Mouse (Mus musculus) left cerebral cortex, adult 2 months (tissue): ENCODE data around the gene Ccdc190. TPM values are rescaled to one million over a fixed set of nuclear protein-coding genes. Genes with fewer than 3 reads are reported as not detected.

Experiments used
- DNase-seq, 2 experiments: peaks; one replicate each; pipeline ENCODE4 v3.0.0; 2021 to 2022; ENCODE audit warnings: low spot score in 2 of 2, mixed read lengths in 1 of 2; ENCODE audit errors: extremely low spot score in 1 of 2
- H3K27ac ChIP-seq: fragments of 200-600 bp; 2 replicates; pipeline ENCODE4 v1.8.1; 2022
- H3K4me3 ChIP-seq: fragments of 200-600 bp; 2 replicates; pipeline ENCODE4 v1.8.1; 2022
- CTCF ChIP-seq: fragments of 200-600 bp; IDR thresholded peaks from 2 replicates; pipeline ENCODE4 v1.8.1; 2022; ENCODE audit warnings: antibody characterized with exemption, mild to moderate bottlenecking, moderate library complexity
- intact Hi-C: fragments of 180-260 bp; cut with DNase I; formaldehyde crosslinking; loops from one replicate; pipeline ENCODE4 v1.15.1; 2025
- long read RNA-seq, 2 experiments: library from polyadenylated mRNA; stranded (forward); transcript quantifications; one replicate each; pipeline ENCODE4 v2.0.0; 2021; ENCODE audit warnings: borderline mapping rate in 2 of 2
- total RNA-seq, 2 experiments: library from RNA; stranded (reverse); gene quantifications; 2 replicates each; pipeline ENCODE4 v1.2.3; 2021

The Ccdc190 gene
- total RNA-seq: 10 to 100 TPM; 15.3 to 21.5 TPM
- long read RNA-seq, experiment 1, partial matches to known transcripts: 0 of 2 reads
- long read RNA-seq, experiment 1, other reads (novel, unspliced or antisense): 1 of 2 reads
- long read RNA-seq, experiment 2, partial matches to known transcripts: 0 of 2 reads
- long read RNA-seq, experiment 2, other reads (novel, unspliced or antisense): 2 of 2 reads

DNA sequence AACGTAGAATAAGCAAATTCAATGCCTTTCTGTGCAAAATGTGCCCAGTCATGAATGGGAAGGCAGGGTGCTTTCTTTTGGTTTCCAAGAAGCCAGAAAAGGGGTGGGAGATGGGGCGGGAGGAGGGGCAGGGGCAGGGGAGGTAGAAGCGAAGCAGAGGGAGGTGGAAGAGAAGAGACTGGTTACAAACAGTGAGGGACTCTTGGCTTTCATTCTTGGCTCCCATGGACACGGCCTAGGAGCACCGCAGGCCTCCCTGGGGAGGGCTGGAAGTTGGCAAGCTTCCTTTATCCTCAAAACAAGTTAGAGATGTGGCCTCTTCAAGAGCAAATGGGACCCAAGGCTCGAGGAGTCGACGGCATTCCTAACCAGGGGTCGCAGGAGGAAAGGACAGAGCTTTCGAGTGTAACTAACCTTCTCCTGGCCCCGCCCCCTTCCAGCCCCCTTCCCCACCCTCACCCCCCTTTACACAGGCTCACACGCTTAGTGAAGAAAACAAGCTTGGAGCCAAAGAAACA lies at the start of gene Ccdc190:
Gene Ccdc190, plus strand, starts transcription at position 195 of the 518 bp plus-strand sequence.
- H3K27ac ChIP-seq: peak within 1 kb of the TSS; percentile 44; the same call in 1 of the 2 replicates
- peak in 1 of 2 experiments; percentile 35 for DNase-seq
- no peak for TF ChIP-seq CTCF
- intact Hi-C loops: no loop called here
- peak within 1 kb of the TSS; percentile 13 for H3K4me3 ChIP-seq

DNA sequence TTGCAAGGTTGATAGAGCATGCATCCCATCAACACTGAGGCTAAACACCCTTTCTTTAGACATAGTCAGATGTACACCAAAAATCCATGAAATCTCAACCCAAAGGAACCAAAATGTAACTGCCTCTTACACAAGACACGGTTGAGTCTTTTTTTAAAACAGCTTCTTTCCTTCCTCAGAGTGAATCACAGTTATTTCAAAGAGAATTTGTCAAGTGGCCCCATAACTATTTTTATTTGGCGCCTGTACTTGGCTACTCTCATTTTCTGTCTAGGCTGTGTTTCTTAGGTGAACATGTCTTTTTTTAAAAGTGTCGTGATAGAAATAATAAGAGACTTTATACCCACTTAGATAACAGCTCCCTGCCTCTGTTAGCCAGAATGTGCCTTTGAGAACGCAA lies 49.4 kb upstream of the Ccdc190 start:
- intact Hi-C loops: loop anchor here (5.0 kb wide), 1 partner anchor 37 kb away; no protein-coding TSS in a partner anchor
- H3K27ac ChIP-seq: peak overlapping the region; percentile 80

DNA sequence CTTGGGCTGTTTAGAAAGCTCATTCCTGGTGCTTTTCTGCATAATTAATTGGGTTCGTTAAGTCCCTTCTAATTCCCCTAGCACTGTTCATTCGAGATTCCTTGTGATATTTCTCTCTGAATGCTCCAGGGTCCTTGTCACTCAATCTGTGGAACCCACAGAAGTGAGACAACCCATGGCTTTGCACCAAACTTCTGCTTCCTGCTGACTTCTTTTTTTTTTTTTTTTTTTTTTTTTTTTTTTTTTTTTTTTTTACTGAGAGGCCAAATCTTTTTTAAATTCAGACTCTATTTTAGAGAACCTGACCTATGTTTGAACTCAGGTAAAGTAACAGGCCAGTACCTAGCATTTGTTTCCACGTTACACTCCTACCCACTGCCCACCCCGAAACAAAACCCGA lies 48.3 kb upstream of the Ccdc190 start:
- H3K4me3 ChIP-seq: no peak overlapping the region
- no peak overlapping the region for H3K27ac ChIP-seq
- no peak for TF ChIP-seq CTCF
- intact Hi-C loops: loop anchor here (5.0 kb wide), 1 partner anchor 118 kb away; no protein-coding TSS in a partner anchor
- no peak for DNase-seq

More for the DNA sequence above, 49.4 kb upstream of the Ccdc190 start:
- no peak for TF ChIP-seq CTCF
- no peak for DNase-seq
- no peak overlapping the region for H3K4me3 ChIP-seq

DNA sequence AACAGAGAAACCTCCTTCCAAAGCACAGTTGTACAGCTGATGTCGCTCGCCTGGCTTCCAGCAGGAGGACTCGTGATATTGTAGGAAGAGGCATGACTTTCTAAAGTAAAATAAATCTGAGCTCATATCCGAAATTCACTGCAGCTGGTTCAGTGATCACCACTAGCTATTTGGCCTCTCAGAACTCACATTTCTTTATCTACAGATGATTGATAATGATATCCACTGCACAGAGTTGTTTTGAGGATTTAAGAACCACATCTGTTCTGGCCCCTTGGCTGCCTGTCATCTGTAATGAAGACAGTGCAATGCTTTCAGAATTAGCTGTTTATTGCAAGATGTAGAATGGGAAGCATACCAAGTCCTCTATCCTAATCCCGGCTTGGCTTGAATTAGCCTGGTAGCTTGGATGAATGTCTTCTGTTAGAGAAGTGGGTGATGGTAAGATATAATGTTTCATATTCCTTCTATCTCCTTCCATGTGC lies 45.3 kb upstream of the Ccdc190 start:
- intact Hi-C loops: loop anchor here (2.0 to 5.0 kb wide), 2 partner anchors 16 to 121 kb away; no protein-coding TSS in a partner anchor
- peak overlapping the region; percentile 80 for H3K27ac ChIP-seq
- DNase-seq: peak in 1 of 2 experiments; percentile 32
- H3K4me3 ChIP-seq: no peak overlapping the region
- peak; percentile 24 for TF ChIP-seq CTCF

DNA sequence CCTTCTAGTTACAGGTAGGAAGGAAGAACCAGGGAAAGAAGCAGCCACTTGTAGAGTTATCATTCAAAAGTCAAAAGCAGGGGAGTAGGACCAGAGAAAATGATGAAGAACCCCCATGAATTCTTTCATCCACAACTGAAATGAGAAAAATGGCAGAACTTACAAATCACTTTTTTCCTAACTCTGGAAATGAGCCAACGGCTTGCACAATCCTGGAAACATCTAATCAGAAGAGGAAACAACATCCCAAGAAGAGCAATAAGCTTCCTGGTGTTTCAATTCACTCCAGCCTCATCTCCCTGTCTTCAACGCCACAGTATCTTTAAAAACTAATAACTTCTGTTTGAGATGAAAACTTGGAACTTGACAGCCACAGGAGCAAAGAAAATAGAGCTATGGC lies 39.2 kb upstream of the Ccdc190 start:
- DNase-seq: no peak
- intact Hi-C loops: no loop called here
- no peak for TF ChIP-seq CTCF
- no peak overlapping the region for H3K4me3 ChIP-seq
- H3K27ac ChIP-seq: no peak overlapping the region

DNA sequence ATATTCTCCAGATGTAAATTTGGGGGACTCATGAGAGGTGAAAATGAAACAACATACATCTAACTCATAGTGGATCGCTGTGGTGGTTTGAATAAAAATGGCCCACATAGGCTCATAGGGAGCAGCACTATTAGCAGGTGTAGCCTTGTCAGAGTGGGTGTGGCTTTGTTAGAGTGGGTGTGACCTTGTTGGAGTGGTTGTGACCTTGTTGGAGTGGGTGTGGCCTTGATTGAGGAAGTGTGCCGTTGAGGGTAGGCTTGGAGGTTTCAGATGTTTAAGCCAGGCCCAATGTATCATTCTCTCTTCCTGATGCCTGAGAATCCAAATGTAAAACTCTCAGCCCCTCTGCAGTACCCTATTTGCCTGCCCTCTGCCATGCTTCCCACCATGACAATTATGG lies 34.5 kb upstream of the Ccdc190 start:
- intact Hi-C loops: no loop called here
- TF ChIP-seq CTCF: no peak
- no peak for DNase-seq
- H3K4me3 ChIP-seq: no peak overlapping the region
- no peak overlapping the region for H3K27ac ChIP-seq

DNA sequence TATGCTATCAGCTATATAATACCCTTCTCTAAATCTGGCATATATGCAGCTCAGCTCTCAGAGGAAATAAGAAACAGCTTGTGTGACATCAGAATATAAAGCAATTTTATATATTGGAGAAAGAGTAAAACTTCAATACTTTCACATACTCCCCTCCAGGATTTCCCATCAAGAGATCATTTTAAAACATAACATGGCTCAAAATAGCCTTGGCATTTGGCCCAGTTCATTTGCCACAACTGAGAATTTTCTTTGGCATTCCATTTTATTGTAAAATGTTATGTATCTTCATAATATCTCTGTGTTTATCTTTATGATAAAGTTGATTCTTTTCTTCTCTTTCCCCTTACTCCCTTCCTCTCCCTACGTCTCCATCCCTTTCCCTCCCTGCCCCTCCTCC lies 32.8 kb upstream of the Ccdc190 start:
- no peak for TF ChIP-seq CTCF
- Histone ChIP-seq H3K4me3 (no peak overlapping the region), H3K27ac (peak overlapping the region; percentile 45; the same call in 1 of the 2 replicates)
- intact Hi-C loops: no loop called here
- no peak for DNase-seq

DNA sequence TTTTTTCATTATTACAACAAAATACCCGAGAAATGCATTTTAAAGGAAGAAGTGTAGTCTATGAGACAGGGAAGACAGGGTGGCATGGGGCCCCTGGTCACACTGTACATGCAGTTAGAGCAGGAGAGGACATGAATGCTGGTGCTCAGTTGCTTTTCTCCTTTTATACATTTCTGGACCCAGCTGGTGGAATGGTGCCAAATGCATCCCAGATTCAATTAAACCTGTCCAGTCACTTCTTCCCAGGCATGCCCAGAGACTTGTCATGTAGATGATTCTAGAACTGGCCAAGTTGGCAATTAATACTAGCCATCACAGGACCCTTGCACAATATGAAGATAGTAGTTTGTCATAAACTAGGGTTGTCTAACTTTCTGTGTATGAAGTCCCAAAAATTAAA lies 30.5 kb upstream of the Ccdc190 start:
- TF ChIP-seq CTCF: no peak
- Histone ChIP-seq H3K27ac (peak overlapping the region; percentile 85), H3K4me3 (no peak overlapping the region)
- intact Hi-C loops: loop anchor here (2.0 kb wide), 2 partner anchors 15 to 57 kb away; no protein-coding TSS in a partner anchor
- DNase-seq: no peak

DNA sequence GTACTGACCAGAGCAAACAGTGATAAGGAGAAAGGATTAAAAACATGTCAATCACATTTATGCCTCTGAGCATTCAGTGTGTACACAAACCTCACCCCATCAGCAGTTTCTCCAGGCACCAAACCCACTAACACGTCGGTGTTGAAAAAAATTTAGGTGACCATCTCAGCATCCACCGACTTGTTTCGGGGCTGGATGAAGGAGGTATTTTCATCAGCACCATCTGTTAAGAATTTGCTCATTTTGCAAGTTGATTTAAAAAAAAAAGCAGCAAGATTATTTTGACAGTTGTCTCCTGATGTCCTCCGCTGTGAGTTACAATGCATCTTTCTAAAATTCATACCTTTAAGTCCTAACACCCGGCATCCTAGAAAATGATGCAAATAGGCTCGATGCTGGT lies 29.8 kb upstream of the Ccdc190 start:
- no peak for TF ChIP-seq CTCF
- Histone ChIP-seq H3K27ac (peak overlapping the region; percentile 85), H3K4me3 (no peak overlapping the region)
- no peak for DNase-seq
- intact Hi-C loops: loop anchor here (2.0 kb wide), 2 partner anchors 16 to 58 kb away; no protein-coding TSS in a partner anchor

DNA sequence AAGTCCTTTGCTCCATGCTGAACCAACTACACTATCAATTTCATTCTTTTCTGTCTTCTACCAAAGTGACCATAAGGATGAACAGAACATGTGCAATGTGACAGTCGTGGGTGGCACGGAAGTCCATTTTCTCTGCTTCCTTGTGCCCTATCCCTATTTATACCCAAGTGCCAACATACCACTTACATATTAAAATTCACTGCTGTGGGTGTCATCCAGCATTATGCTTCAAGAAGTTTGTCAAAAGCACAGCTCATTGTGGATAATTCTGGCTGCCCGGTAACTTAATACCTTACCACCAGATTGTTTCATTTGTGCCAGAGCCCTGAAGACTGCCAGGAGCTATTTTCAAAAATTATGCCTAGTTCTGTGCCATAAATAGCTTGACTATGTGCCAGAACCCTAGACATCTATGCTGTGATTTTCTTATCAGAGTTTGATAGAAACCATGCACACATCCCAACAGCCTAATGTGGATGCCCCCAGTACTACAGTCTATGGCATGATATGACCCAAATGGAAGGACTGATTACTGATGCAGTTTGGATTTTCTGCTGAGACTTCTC lies 27.6 kb upstream of the Ccdc190 start:
- H3K27ac ChIP-seq: peak overlapping the region; percentile 16
- DNase-seq: no peak
- H3K4me3 ChIP-seq: no peak overlapping the region
- no peak for TF ChIP-seq CTCF
- intact Hi-C loops: loop anchor here (2.0 to 5.0 kb wide), 2 partner anchors 78 to 154 kb away; partner anchors contain the start of gene Rgs4

DNA sequence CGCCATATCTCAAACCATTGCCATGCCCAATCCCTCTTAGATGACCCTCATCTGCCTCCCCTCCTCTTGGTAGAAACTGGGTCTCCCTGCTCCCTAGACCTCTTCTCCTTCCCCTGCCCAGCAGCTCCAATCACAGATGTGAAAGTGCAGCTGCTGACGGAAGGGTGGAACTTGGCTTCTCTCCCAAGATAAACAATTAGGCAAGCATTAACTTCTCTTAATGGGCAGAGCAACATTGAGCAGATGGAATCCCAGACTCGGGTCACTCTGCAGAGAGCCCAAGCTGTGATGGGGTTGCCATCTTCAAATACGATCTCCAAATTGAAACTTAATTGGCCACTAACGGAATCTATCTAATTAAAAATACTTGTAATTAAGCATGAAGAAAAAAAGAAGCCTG lies 19.3 kb upstream of the Ccdc190 start:
- Histone ChIP-seq H3K27ac (no peak overlapping the region), H3K4me3 (no peak overlapping the region)
- intact Hi-C loops: no loop called here
- no peak for TF ChIP-seq CTCF
- no peak for DNase-seq

DNA sequence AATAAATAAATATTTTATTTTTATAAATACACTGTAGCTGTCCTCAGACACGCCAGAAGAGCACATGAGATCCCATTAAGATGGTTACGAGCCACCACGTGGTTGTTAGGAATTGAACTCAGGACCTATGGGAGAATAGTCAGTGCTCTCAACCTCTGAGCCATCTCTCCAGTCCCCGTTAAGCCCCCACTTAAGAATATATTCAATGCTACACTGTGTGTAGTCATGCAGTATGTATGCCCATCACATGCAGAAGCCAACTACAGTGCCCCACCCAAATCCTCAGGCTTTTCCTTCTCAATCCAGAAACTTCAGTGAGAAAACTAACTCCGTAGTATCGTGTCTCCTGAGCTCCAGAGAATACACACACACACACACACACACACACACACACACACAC lies 18.8 kb upstream of the Ccdc190 start:
- H3K4me3 ChIP-seq: no peak overlapping the region
- intact Hi-C loops: no loop called here
- H3K27ac ChIP-seq: no peak overlapping the region
- TF ChIP-seq CTCF: no peak
- no peak for DNase-seq
